Mouse (Mus musculus): ENCODE data around the gene 1700074P13Rik. TPM values are rescaled to one million over a fixed set of nuclear protein-coding genes. Genes with fewer than 3 reads are reported as not detected.
"Not testable (repeated sequence)": the region's sequence is repeated elsewhere in the genome, so short reads cannot be mapped to it uniquely, and the experiment has no call there.

Gene 1700074P13Rik
- not detected for total RNA-seq (2021)
- long read RNA-seq: 0 reads

GRCm38 (mm10) chr6:40940457-40940856 is at the start of gene 1700074P13Rik:
Gene 1700074P13Rik, minus strand, starts transcription at chr6:40940557.
- DNase-seq (ENCODE audit: low spot score in 2 of 2): no peak

- not testable (repeated sequence) for DNase-seq (ENCODE audit: low spot score in 2 of 2)
These were observed 24.1 kb upstream of the 1700074P13Rik start, which contains the start of gene 1810009J06Rik for GRCm38 (mm10) chr6:40964454-40964853. Gene 1810009J06Rik, plus strand, starts transcription at chr6:40964754.

- no peak for DNase-seq (ENCODE audit: low spot score in 2 of 2)
These were observed 13.4 kb upstream of the 1700074P13Rik start for GRCm38 (mm10) chr6:40953716-40954115.

GRCm38 (mm10) chr6:40951770-40952169 is 11.4 kb upstream of the 1700074P13Rik start, which contains the start of gene Gm4744:
Gene Gm4744, minus strand, starts transcription at chr6:40951870.
- no peak for DNase-seq (ENCODE audit: low spot score in 2 of 2)

- no peak for DNase-seq (ENCODE audit: low spot score in 2 of 2)
These were observed 20.4 kb downstream of the 1700074P13Rik start for GRCm38 (mm10) chr6:40919954-40920353.

- no peak for DNase-seq (ENCODE audit: low spot score in 2 of 2)
These were observed 40.1 kb downstream of the 1700074P13Rik start, which contains the start of gene Prss58 for GRCm38 (mm10) chr6:40900287-40900686. Gene Prss58, minus strand, starts transcription at chr6:40900387.

- no peak for DNase-seq (ENCODE audit: low spot score in 2 of 2)
These were observed 45.6 kb downstream of the 1700074P13Rik start for GRCm38 (mm10) chr6:40894716-40895115.

GRCm38 (mm10) chr6:40893577-40893976 is 46.8 kb downstream of the 1700074P13Rik start:
- DNase-seq (ENCODE audit: low spot score in 2 of 2): no peak

GRCm38 (mm10) chr6:40891754-40892153 is 48.6 kb downstream of the 1700074P13Rik start:
- DNase-seq (ENCODE audit: low spot score in 2 of 2): no peak

- DNase-seq (ENCODE audit: low spot score in 2 of 2): no peak
These were observed 49.4 kb downstream of the 1700074P13Rik start for GRCm38 (mm10) chr6:40890973-40891372.

GRCm38 (mm10) chr6:40887394-40887793 is 53.0 kb downstream of the 1700074P13Rik start, which contains the start of gene Moxd2:
Gene Moxd2, minus strand, starts transcription at chr6:40887494.
- DNase-seq (ENCODE audit: low spot score in 2 of 2): no peak

Other genes starting within 250 kb of the 1700074P13Rik start
- gene Moxd2, start 53.1 kb downstream of the 1700074P13Rik start, total RNA-seq (2021): not detected
- not detected for gene Prss58, start 40.2 kb downstream of the 1700074P13Rik start, total RNA-seq (2021)
- not detected for gene Gm4744, start 11.3 kb upstream of the 1700074P13Rik start, total RNA-seq (2021)
- not detected for gene 1810009J06Rik, start 24.2 kb upstream of the 1700074P13Rik start, total RNA-seq (2021)
- gene Gm2663, start 58.9 kb upstream of the 1700074P13Rik start, total RNA-seq (2021): not detected
- gene 2210010C04Rik, start 95.0 kb upstream of the 1700074P13Rik start, total RNA-seq (2021): not detected

Data from layer of hippocampus, postnatal 10 days (tissue).